Mouse (Mus musculus) forebrain, postnatal 0 days (tissue): Measurements from ENCODE around the gene Wdr63. TPM values are rescaled to one million over a fixed set of nuclear protein-coding genes. Genes with fewer than 3 reads are reported as not detected.
A peak's percentile ranks its signal among the peaks of the same experiment; 100 is the strongest.

Experiments used
- ATAC-seq: fragments of 200-750 bp; cut with Nextera tagmentation; 2 replicates; pipeline ENCODE4 v1.8.0; 2017; ENCODE audit warnings: mild to moderate bottlenecking, moderate library complexity
- DNase-seq: peaks from one replicate; pipeline ENCODE4 v3.0.0-alpha.2; 2015
- H3K27ac ChIP-seq: fragments of 300-500 bp; sonication (generic); 2 replicates; pipeline ENCODE4 v1.5.1; 2014; ENCODE audit warnings: low read depth, mild to moderate bottlenecking, antibody characterized with exemption, low read length, moderate library complexity, mixed read lengths
- H3K27me3 ChIP-seq: fragments of 300-500 bp; sonication (generic); 2 replicates; pipeline ENCODE4 v1.6.1; 2014; ENCODE audit warnings: mild to moderate bottlenecking, low read length, mixed read lengths; ENCODE audit not compliant: insufficient read depth
- H3K36me3 ChIP-seq: fragments of 300-500 bp; sonication (generic); 2 replicates; pipeline ENCODE4 v1.6.1; 2014; ENCODE audit warnings: mild to moderate bottlenecking, moderate library complexity; ENCODE audit not compliant: insufficient read depth
- H3K4me1 ChIP-seq: fragments of 300-500 bp; sonication (generic); 2 replicates; pipeline ENCODE4 v1.6.1; 2014; ENCODE audit warnings: antibody characterized with exemption; ENCODE audit not compliant: insufficient read depth
- H3K4me2 ChIP-seq: fragments of 300-500 bp; sonication (generic); 2 replicates; pipeline ENCODE4 v1.6.1; 2014; ENCODE audit warnings: low read depth, mild to moderate bottlenecking, moderate library complexity
- H3K4me3 ChIP-seq: fragments of 300-500 bp; sonication (generic); 2 replicates; pipeline ENCODE4 v1.5.1; 2014; ENCODE audit warnings: low read depth, low read length, mixed read lengths
- H3K9ac ChIP-seq: fragments of 300-500 bp; sonication (generic); 2 replicates; pipeline ENCODE4 v1.6.1; 2014; ENCODE audit warnings: mild to moderate bottlenecking
- H3K9me3 ChIP-seq: fragments of 300-500 bp; sonication (generic); 2 replicates; pipeline ENCODE4 v1.6.1; 2016; ENCODE audit warnings: low read length
- CTCF ChIP-seq: sonication (generic); IDR thresholded peaks from 2 replicates; pipeline ENCODE4 v1.5.1; 2016; ENCODE audit warnings: antibody characterized with exemption, control low read depth, low read depth
- WGBS: fragments of 180-500 bp; shearing (Covaris S2); extraction: QIAGEN DNeasy Blood & Tissue Kit; methylation state at CpG from one replicate; pipeline ENCODE4 v1.1.7; 2014; 5-methylcytosine and 5-hydroxymethylcytosine counted together
- polyA plus RNA-seq: library from polyadenylated mRNA; unstranded; fragments of >200 nt; fragmentation: Nextera tagmentation; extraction: Ambion mirVana; gene quantifications from 2 replicates; pipeline ENCODE4 v1.2.1, GENCODE M21; 2015
- total RNA-seq: library from RNA; depleted of rRNA; stranded (reverse); fragments of >200 nt; gene quantifications from 2 replicates; pipeline ENCODE4 v1.2.3, GENCODE M21; 2014

Wdr63 gene
- total and polyA plus RNA-seq, 2 experiments from 2014 or later = 1.7 to 2.1 TPM

- ATAC-seq (0 out of 2 replicates have a peak, but pooled peaks have one; percentile 47), DNase-seq (peak; percentile 40)
- Histone ChIP-seq H3K4me1 (no peaks in the 10 kb centered on the region), H3K4me2 (no peak overlapping the region), H3K27ac (no peak overlapping the region), H3K4me3 (no peak overlapping the region), H3K9me3 (no peaks in the 10 kb centered on the region), H3K9ac (no peak overlapping the region), H3K36me3 (no peaks in the 10 kb centered on the region), H3K27me3 (no peaks in the 10 kb centered on the region)
- TF ChIP-seq CTCF = peak; percentile 64
- 11% methylated on average over 4 of the region's 4 CpGs for WGBS
Observed at GRCm38 (mm10) chr3:146058263-146058662, 49.7 kb downstream of the Wdr63 start.

- no peak overlapping the region for H3K4me3 ChIP-seq
- no peaks in the 10 kb centered on the region for H3K4me1 ChIP-seq
- DNase-seq (no peak), ATAC-seq (no peak)
- H3K27ac ChIP-seq = no peak overlapping the region
- WGBS = 85% methylated on average over 7 of the region's 7 CpGs
- no peaks in the 10 kb centered on the region for H3K9me3 ChIP-seq
- no peak overlapping the region for H3K9ac ChIP-seq
- H3K27me3 ChIP-seq = no peaks in the 10 kb centered on the region
- no peaks in the 10 kb centered on the region for H3K36me3 ChIP-seq
- H3K4me2 ChIP-seq = no peak overlapping the region
- TF ChIP-seq CTCF = no peak
Observed at GRCm38 (mm10) chr3:146057131-146057530, 50.8 kb downstream of the Wdr63 start.

- 80% methylated on average over 2 of the region's 2 CpGs for WGBS
- H3K4me2 ChIP-seq = no peak overlapping the region
- no peaks in the 10 kb centered on the region; the same call in 1 of the 2 replicates for H3K4me1 ChIP-seq
- H3K9me3 ChIP-seq = no peaks in the 10 kb centered on the region
- H3K9ac ChIP-seq = no peak overlapping the region
- H3K27ac ChIP-seq = no peak overlapping the region
- no peak overlapping the region for H3K4me3 ChIP-seq
- TF ChIP-seq CTCF = no peak
- ATAC-seq (no peak), DNase-seq (no peak)
- no peaks in the 10 kb centered on the region for H3K36me3 ChIP-seq
- no peaks in the 10 kb centered on the region for H3K27me3 ChIP-seq
Observed at GRCm38 (mm10) chr3:146053873-146054272, 54.1 kb downstream of the Wdr63 start.

- Histone ChIP-seq H3K4me2 (no peak overlapping the region), H3K27ac (no peak overlapping the region), H3K4me1 (no peaks in the 10 kb centered on the region; the same call in 1 of the 2 replicates), H3K36me3 (no peaks in the 10 kb centered on the region), H3K27me3 (no peaks in the 10 kb centered on the region), H3K9me3 (no peaks in the 10 kb centered on the region), H3K4me3 (no peak overlapping the region), H3K9ac (no peak overlapping the region)
- 66% methylated on average over 6 of the region's 6 CpGs for WGBS
- ATAC-seq (no peak), DNase-seq (no peak)
- TF ChIP-seq CTCF = no peak
Observed at GRCm38 (mm10) chr3:146053082-146053814, 54.7 kb downstream of the Wdr63 start.

- WGBS = 16% methylated on average over 11 of the region's 11 CpGs
- Histone ChIP-seq H3K4me3 (no peak overlapping the region), H3K27ac (no peak overlapping the region), H3K36me3 (no peaks in the 10 kb centered on the region), H3K9me3 (no peaks in the 10 kb centered on the region), H3K4me1 (no peaks in the 10 kb centered on the region; the same call in 1 of the 2 replicates), H3K9ac (no peak overlapping the region), H3K27me3 (no peaks in the 10 kb centered on the region), H3K4me2 (0 out of 2 replicates have a peak overlapping the region, but pooled peaks have one; percentile 8)
- no peak for TF ChIP-seq CTCF
- peak; percentile 82 for ATAC-seq
- peak; percentile 71 for DNase-seq
Observed at GRCm38 (mm10) chr3:146051277-146052007, 56.5 kb downstream of the Wdr63 start.

GRCm38 (mm10) chr3:146049951-146050350 lies 58.0 kb downstream of the Wdr63 start:
- Histone ChIP-seq H3K9me3 (no peaks in the 10 kb centered on the region), H3K4me1 (no peaks in the 10 kb centered on the region; the same call in 1 of the 2 replicates), H3K4me3 (no peak overlapping the region), H3K36me3 (no peaks in the 10 kb centered on the region), H3K4me2 (no peak overlapping the region), H3K9ac (no peak overlapping the region), H3K27ac (no peak overlapping the region), H3K27me3 (no peaks in the 10 kb centered on the region)
- 92% methylated on average over 5 of the region's 5 CpGs for WGBS
- ATAC-seq = no peak
- no peak for TF ChIP-seq CTCF
- no peak for DNase-seq

GRCm38 (mm10) chr3:146047704-146048207 lies 60.2 kb downstream of the Wdr63 start:
- Histone ChIP-seq H3K27ac (no peak overlapping the region), H3K4me1 (no peaks in the 10 kb centered on the region; the same call in 1 of the 2 replicates), H3K4me3 (no peak overlapping the region), H3K4me2 (no peak overlapping the region), H3K9ac (no peak overlapping the region), H3K36me3 (no peaks in the 10 kb centered on the region), H3K27me3 (no peaks in the 10 kb centered on the region), H3K9me3 (no peaks in the 10 kb centered on the region)
- peak; percentile 14 for DNase-seq
- no peak for TF ChIP-seq CTCF
- peak; percentile 54 for ATAC-seq
- 31% methylated on average over 15 of the region's 15 CpGs for WGBS
